Mouse (Mus musculus): ENCODE data around the gene Dock3.

- TF ChIP-seq CTCF (IDR thresholded peaks at IDR 0.05; ENCODE audit: control insufficient read depth, insufficient read depth, insufficient replicate concordance, low read depth, low read length): no peak
- no peak for TF ChIP-seq POLR2A (IDR thresholded peaks at IDR 0.05; ENCODE audit: control insufficient read depth, low read depth, low read length)
Measured at GRCm38 (mm10) chr9:107260429-107260828, 28.7 kb upstream of the Dock3 start.

Data from testis, adult 2 months (tissue).